Mouse (Mus musculus) thymus, adult 2 months (tissue): Measurements from ENCODE around the gene Shprh. TPM values are rescaled to one million over a fixed set of nuclear protein-coding genes. Genes with fewer than 3 reads are reported as not detected.

Experiments
- DNase-seq: peaks from one replicate; pipeline ENCODE4 v3.0.0; 2021
- H3K27ac ChIP-seq: fragments of 200-500 bp; 2 replicates; pipeline ENCODE4 v1.5.1; 2012; ENCODE audit warnings: low read length, control low read depth; ENCODE audit not compliant: control insufficient read depth, insufficient read depth
- H3K27me3 ChIP-seq: fragments of 200-500 bp; 2 replicates; pipeline ENCODE4 v1.6.1; 2012; ENCODE audit warnings: mild to moderate bottlenecking, low read length, moderate library complexity, mixed read lengths; ENCODE audit not compliant: control insufficient read depth, insufficient read depth
- H3K36me3 ChIP-seq: fragments of 200-500 bp; 2 replicates; pipeline ENCODE4 v1.6.1; 2012; ENCODE audit warnings: mild to moderate bottlenecking, low read length, moderate library complexity; ENCODE audit not compliant: control insufficient read depth, insufficient read depth
- H3K4me1 ChIP-seq: fragments of 200-500 bp; replicated peaks from 2 replicates; pipeline ENCODE4 v1.6.1; 2012; ENCODE audit warnings: low read length; ENCODE audit not compliant: control insufficient read depth, insufficient read depth
- H3K4me3 ChIP-seq: fragments of 200-500 bp; 2 replicates; pipeline ENCODE4 v1.5.1; 2012; ENCODE audit warnings: mild to moderate bottlenecking, low read length, control low read depth, moderate library complexity; ENCODE audit not compliant: control insufficient read depth, insufficient read depth
- CTCF ChIP-seq: fragments of 200-500 bp; IDR thresholded peaks from 2 replicates; pipeline ENCODE4 v1.5.1; 2012; ENCODE audit warnings: mild to moderate bottlenecking, control low read depth, low read length, moderate library complexity, borderline replicate concordance; ENCODE audit not compliant: control insufficient read depth, poor library complexity, insufficient read depth; ENCODE audit errors: extremely low read depth
- POLR2A ChIP-seq: fragments of 200-500 bp; IDR thresholded peaks from 2 replicates; pipeline ENCODE4 v1.6.1; 2012; ENCODE audit warnings: mild to moderate bottlenecking, low read length, control low read depth, moderate library complexity; ENCODE audit not compliant: control insufficient read depth, poor library complexity, insufficient read depth; ENCODE audit errors: extremely low read depth
- WGBS: fragments of 180-500 bp; shearing (Covaris S2); methylation state at CpG from one replicate; pipeline ENCODE4 v1.1.7; 2018; 5-methylcytosine and 5-hydroxymethylcytosine counted together
- polyA plus RNA-seq: library from polyadenylated mRNA; depleted of rRNA; stranded (reverse); fragments of >200 nt; gene quantifications from 2 replicates; pipeline ENCODE4 v1.2.3, GENCODE M21; 2012

The Shprh gene
- polyA plus RNA-seq, 1 experiment: 5.6 TPM

DNA sequence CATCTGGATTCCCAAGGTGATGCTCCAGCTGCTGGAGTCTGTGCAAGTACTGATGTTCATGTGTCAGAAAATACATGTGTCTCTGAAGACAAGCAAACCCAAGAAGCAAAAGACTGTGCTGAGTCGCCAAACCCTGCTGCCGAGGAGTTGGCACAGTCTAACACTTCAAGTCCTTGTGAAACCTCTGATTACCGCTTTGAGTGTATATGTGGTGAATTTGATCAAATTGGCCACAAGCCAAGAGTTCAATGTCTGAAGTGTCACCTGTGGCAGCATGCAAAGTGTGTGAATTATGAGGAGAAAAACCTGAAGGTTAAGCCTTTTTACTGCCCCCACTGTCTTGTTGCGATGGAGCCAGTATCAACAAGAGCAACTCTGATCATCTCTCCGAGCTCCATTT is 15.3 kb downstream of the Shprh start:
- Histone ChIP-seq H3K36me3 (peaks cover 85% of the 10 kb centered on the region), H3K4me3 (no peak overlapping the region), H3K4me1 (no peaks in the 10 kb centered on the region), H3K27me3 (no peaks in the 10 kb centered on the region), H3K27ac (no peak overlapping the region)
- WGBS: 91% methylated on average over 5 of the region's 5 CpGs
- no peak for DNase-seq
- TF ChIP-seq CTCF (no peak), POLR2A (no peak)

DNA sequence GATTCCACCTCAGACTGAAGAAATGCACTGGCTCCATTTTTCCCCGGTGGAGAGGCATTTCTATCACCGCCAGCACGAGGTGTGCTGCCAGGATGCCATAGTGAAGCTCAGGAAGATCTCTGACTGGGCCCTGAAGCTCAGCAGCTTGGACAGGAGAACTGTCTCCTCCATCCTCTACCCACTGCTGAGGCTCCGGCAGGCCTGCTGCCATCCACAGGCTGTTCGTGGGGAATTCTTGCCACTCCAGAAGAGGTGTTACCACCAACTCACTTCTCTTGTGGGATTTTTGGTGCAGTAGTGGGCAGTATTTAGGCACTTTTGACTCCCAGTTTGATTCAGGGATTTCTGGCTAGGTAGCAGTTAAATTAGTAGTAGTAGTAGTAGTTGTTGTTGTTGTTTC is 21.0 kb downstream of the Shprh start:
- H3K27me3 ChIP-seq: no peaks in the 10 kb centered on the region
- no peak overlapping the region for H3K27ac ChIP-seq
- TF ChIP-seq CTCF (no peak), POLR2A (no peak)
- DNase-seq: no peak
- no peak overlapping the region for H3K4me3 ChIP-seq
- WGBS: 96% methylated on average over 5 of the region's 5 CpGs
- H3K36me3 ChIP-seq: peaks cover 82% of the 10 kb centered on the region
- no peaks in the 10 kb centered on the region for H3K4me1 ChIP-seq

DNA sequence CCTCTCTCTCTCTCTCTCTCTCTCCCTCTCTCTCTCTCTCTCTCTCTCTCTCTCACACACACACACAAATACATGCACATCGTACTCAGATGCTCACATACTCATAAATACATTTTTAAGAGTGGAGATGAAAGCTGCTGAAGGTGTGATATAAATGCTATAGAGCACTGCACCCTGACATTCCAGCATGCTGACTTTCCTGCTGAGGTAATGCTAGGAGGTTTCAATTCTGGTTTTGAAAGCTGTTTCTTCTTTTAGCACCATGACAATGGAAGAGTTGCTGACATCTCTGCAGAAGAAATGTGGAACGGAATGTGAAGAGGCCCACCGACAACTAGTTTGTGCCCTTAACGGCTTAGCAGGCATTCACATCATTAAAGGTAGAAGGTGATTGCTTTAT is 22.4 kb downstream of the Shprh start:
- Histone ChIP-seq H3K27me3 (no peaks in the 10 kb centered on the region), H3K4me1 (no peaks in the 10 kb centered on the region), H3K4me3 (no peak overlapping the region), H3K27ac (no peak overlapping the region), H3K36me3 (peaks cover 74% of the 10 kb centered on the region)
- no peak for DNase-seq
- 100% methylated on average over 4 of the region's 4 CpGs for WGBS
- TF ChIP-seq CTCF: no peak

DNA sequence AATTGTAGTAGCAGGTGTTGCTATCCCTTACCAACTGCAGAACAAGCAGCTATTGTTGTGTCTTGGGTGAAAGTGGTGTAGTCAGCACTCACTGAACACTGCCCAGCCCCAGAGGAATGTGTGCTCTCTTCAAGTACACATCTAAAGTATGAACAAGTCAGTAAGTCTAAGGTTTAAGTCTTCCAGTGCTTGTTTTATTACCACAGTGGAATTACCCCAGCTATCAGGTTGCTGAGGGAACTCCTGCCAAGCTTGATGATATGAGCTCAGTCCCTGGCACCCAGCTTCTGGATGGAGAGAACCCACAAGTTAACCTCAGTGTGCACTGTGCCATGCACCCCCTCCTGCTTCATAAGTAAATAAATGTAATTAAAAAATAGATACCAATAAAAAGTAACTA is 23.3 kb downstream of the Shprh start:
- H3K4me1 ChIP-seq: no peaks in the 10 kb centered on the region
- H3K4me3 ChIP-seq: no peak overlapping the region
- no peak for TF ChIP-seq POLR2A
- no peak for TF ChIP-seq CTCF
- no peaks in the 10 kb centered on the region for H3K27me3 ChIP-seq
- peaks cover 65% of the 10 kb centered on the region for H3K36me3 ChIP-seq
- no peak for DNase-seq
- H3K27ac ChIP-seq: no peak overlapping the region

DNA sequence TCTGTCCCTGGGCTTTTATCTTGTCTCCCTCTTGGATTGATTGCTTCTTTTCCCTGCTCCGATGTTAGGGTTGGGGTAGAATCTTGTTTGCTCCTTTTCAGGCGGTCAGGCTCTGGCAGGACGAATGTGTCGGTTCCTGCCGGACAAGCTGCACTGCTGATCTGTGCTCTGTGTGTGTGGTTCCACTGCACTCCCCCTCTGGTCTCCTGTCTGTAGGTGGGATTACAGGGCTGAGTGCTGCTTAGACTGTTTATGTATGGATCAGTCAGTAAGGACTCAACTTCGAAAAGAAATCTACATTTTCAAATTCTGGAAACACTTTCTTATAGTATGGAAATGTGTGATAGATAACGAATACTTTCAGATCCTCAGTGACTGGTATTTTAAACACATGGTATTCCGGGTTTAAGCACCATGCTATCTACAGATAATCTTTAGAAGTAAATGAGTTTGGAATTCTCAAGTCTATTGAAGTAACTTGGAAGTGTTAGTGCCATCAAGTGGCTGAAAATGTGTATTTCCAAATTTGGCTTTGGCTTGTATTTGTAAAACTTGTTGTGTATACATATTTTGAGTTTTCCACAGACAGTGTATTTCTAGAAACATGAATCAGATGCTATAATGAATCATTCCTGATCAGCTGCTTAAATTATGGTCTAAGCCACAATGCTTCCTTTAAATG is 26.7 kb downstream of the Shprh start:
- Histone ChIP-seq H3K27ac (no peak overlapping the region), H3K36me3 (peaks cover 45% of the 10 kb centered on the region), H3K4me1 (no peaks in the 10 kb centered on the region), H3K4me3 (no peak overlapping the region), H3K27me3 (no peaks in the 10 kb centered on the region)
- TF ChIP-seq POLR2A (no peak), CTCF (no peak)
- no peak for DNase-seq
- 97% methylated on average over 8 of the region's 8 CpGs for WGBS

DNA sequence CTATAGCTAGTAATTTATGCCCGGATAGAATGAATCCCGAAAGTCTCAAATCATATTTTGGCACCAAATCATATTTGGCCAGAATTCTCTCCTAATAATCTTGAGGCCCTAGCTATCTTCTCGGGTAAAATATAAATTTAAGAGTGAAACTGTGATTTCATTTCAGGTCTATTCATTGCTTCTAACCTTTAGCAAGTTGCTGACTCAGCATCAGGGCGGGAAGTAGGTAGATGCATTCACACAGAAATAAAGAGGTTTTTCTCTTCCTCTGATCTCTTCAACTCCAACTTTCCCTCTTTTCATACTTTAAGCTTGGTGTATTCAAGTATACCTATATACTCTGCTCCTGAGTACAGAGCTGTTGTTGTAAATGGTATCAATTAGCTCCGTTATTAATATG is 30.9 kb downstream of the Shprh start:
- Histone ChIP-seq H3K27ac (no peak overlapping the region), H3K27me3 (no peaks in the 10 kb centered on the region), H3K36me3 (peaks cover 53% of the 10 kb centered on the region), H3K4me3 (no peak overlapping the region), H3K4me1 (no peaks in the 10 kb centered on the region)
- TF ChIP-seq CTCF: no peak
- no peak for TF ChIP-seq POLR2A
- no peak for DNase-seq
- WGBS: 95% methylated on average over 5 of the region's 5 CpGs

DNA sequence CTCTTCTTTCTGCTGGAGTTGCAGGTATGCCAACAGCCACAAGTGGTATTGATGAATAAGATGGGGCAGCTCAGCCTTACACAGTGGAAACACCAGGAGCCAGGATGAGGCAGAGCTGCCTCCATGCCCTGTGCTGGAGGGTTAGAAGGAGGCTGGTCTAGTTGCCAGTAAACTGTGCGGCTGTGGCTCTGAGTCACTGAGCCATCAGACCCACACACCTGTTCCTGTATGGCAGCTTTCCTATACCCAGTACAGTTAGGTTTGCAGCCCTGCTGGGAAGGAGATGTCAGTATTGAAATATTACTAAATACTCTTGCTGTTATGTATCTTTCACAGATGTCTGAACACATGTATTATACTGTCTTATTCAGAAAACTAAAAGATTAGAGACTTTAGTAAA is 48.1 kb downstream of the Shprh start:
- 94% methylated on average over 1 of the region's 1 CpGs for WGBS
- H3K4me1 ChIP-seq: no peaks in the 10 kb centered on the region
- H3K4me3 ChIP-seq: no peak overlapping the region
- H3K36me3 ChIP-seq: peaks cover 43% of the 10 kb centered on the region
- no peaks in the 10 kb centered on the region for H3K27me3 ChIP-seq
- no peak for DNase-seq
- no peak overlapping the region for H3K27ac ChIP-seq
- TF ChIP-seq POLR2A: no peak
- TF ChIP-seq CTCF: no peak
